Mouse (Mus musculus): ENCODE measurements around the gene Atp11a. TPM values are rescaled to one million over a fixed set of nuclear protein-coding genes. Genes with fewer than 3 reads are reported as not detected.
A peak's percentile ranks its signal among the peaks of the same experiment; 100 is the strongest.

The Atp11a gene
- polyA plus RNA-seq, 1 experiment from 2014 or later: 15.6 TPM

- Histone ChIP-seq H3K9ac (ENCODE audit: low read depth, low read length) (no peak overlapping the region), H3K27me3 (ENCODE audit: control insufficient read depth, insufficient read depth, low read length) (no peaks in the 10 kb centered on the region), H3K4me2 (no peak overlapping the region), H3K4me1 (ENCODE audit: control insufficient read depth, insufficient read depth, low read length) (peaks cover 13% of the 10 kb centered on the region), H3K36me3 (ENCODE audit: control insufficient read depth, insufficient read depth, low read length) (no peaks in the 10 kb centered on the region), H3K4me3 (ENCODE audit: low read depth, low read length) (no peak overlapping the region), H3K27ac (ENCODE audit: low read depth, low read length) (no peak overlapping the region), H3K9me3 (replicated peaks; ENCODE audit: control insufficient read depth, low read length) (no peaks in the 10 kb centered on the region)
- no peak for ATAC-seq (replicated peaks; ENCODE audit: insufficient number of reproducible peaks, low FRiP score, low TSS enrichment)
- 87% methylated on average over 9 of the region's 9 CpGs for WGBS (ENCODE audit: insufficient replicate concordance)
Measured at GRCm38 (mm10) chr8:12788695-12789094, 31.9 kb downstream of the Atp11a start.

DNA sequence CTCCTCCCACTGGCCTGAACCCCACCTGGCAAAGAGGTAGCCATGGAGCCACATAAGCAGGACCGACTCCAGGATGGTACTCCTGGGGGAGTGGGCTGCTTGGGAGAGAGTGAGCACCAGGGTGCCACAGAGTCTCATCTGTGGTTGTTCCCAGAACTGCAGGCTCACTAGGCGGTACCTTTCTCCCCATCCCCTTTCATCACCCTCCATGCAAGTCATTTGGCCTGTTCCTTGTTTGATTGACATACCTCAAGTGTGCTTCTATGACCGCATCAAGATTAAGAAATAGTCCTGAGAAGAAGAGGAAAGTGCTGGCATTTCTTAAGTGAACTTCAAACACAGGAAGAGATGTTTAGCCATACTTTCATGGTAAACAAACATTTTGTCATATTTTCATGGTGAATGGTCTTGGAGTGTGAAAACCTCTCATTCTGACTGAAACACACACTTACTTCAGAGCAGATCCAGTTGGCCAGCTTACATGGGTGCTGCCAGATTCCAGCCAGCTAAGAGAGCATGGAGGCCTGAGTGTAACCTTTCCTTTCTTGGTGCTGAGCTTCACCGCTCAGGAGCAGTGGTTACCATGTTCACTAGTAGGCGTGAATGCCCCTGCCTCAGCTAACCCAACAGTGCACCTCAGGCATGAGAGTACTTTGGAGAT, 38.3 kb downstream of the Atp11a start:
- 79% methylated on average over 5 of the region's 5 CpGs for WGBS (ENCODE audit: insufficient replicate concordance)
- no peak overlapping the region for H3K9ac ChIP-seq (ENCODE audit: low read depth, low read length)

GRCm38 (mm10) chr8:12799099-12799498, 42.3 kb downstream of the Atp11a start:
- Histone ChIP-seq H3K4me2 (no peak overlapping the region), H3K36me3 (ENCODE audit: control insufficient read depth, insufficient read depth, low read length) (no peaks in the 10 kb centered on the region), H3K4me1 (ENCODE audit: control insufficient read depth, insufficient read depth, low read length) (peaks cover 39% of the 10 kb centered on the region), H3K9me3 (replicated peaks; ENCODE audit: control insufficient read depth, low read length) (no peaks in the 10 kb centered on the region), H3K27ac (ENCODE audit: low read depth, low read length) (no peak overlapping the region), H3K27me3 (ENCODE audit: control insufficient read depth, insufficient read depth, low read length) (no peaks in the 10 kb centered on the region), H3K9ac (ENCODE audit: low read depth, low read length) (no peak overlapping the region), H3K4me3 (ENCODE audit: low read depth, low read length) (no peak overlapping the region)
- no peak for ATAC-seq (replicated peaks; ENCODE audit: insufficient number of reproducible peaks, low FRiP score, low TSS enrichment)
- 65% methylated on average over 6 of the region's 6 CpGs for WGBS (ENCODE audit: insufficient replicate concordance)

More for the DNA sequence above, 38.3 kb downstream of the Atp11a start:
- no peak overlapping the region for H3K4me3 ChIP-seq (ENCODE audit: low read depth, low read length)
- H3K27ac ChIP-seq (ENCODE audit: low read depth, low read length): no peak overlapping the region
- H3K4me1 ChIP-seq (ENCODE audit: control insufficient read depth, insufficient read depth, low read length): peaks cover 15% of the 10 kb centered on the region
- no peaks in the 10 kb centered on the region for H3K36me3 ChIP-seq (ENCODE audit: control insufficient read depth, insufficient read depth, low read length)
- no peak overlapping the region for H3K4me2 ChIP-seq
- H3K9me3 ChIP-seq (replicated peaks; ENCODE audit: control insufficient read depth, low read length): no peaks in the 10 kb centered on the region
- H3K27me3 ChIP-seq (ENCODE audit: control insufficient read depth, insufficient read depth, low read length): no peaks in the 10 kb centered on the region
- ATAC-seq (replicated peaks; ENCODE audit: insufficient number of reproducible peaks, low FRiP score, low TSS enrichment): no peak

GRCm38 (mm10) chr8:12799832-12800231, 43.0 kb downstream of the Atp11a start:
- Histone ChIP-seq H3K9ac (ENCODE audit: low read depth, low read length) (no peak overlapping the region), H3K4me3 (ENCODE audit: low read depth, low read length) (no peak overlapping the region), H3K27me3 (ENCODE audit: control insufficient read depth, insufficient read depth, low read length) (no peaks in the 10 kb centered on the region), H3K27ac (ENCODE audit: low read depth, low read length) (no peak overlapping the region), H3K9me3 (replicated peaks; ENCODE audit: control insufficient read depth, low read length) (no peaks in the 10 kb centered on the region), H3K4me2 (no peak overlapping the region), H3K4me1 (ENCODE audit: control insufficient read depth, insufficient read depth, low read length) (peaks cover 39% of the 10 kb centered on the region), H3K36me3 (ENCODE audit: control insufficient read depth, insufficient read depth, low read length) (no peaks in the 10 kb centered on the region)
- ATAC-seq (replicated peaks; ENCODE audit: insufficient number of reproducible peaks, low FRiP score, low TSS enrichment): no peak
- 48% methylated on average over 6 of the region's 6 CpGs for WGBS (ENCODE audit: insufficient replicate concordance)

- 71% methylated on average over 2 of the region's 2 CpGs for WGBS (ENCODE audit: insufficient replicate concordance)
- no peak overlapping the region for H3K4me3 ChIP-seq (ENCODE audit: low read depth, low read length)
- no peak overlapping the region for H3K4me2 ChIP-seq
- H3K36me3 ChIP-seq (ENCODE audit: control insufficient read depth, insufficient read depth, low read length): no peaks in the 10 kb centered on the region
- peak overlapping the region; percentile 8; the same call in 1 of the 2 replicates for H3K9ac ChIP-seq (ENCODE audit: low read depth, low read length)
- no peaks in the 10 kb centered on the region for H3K9me3 ChIP-seq (replicated peaks; ENCODE audit: control insufficient read depth, low read length)
- no peaks in the 10 kb centered on the region for H3K27me3 ChIP-seq (ENCODE audit: control insufficient read depth, insufficient read depth, low read length)
- no peak for ATAC-seq (replicated peaks; ENCODE audit: insufficient number of reproducible peaks, low FRiP score, low TSS enrichment)
- H3K27ac ChIP-seq (ENCODE audit: low read depth, low read length): no peak overlapping the region
- H3K4me1 ChIP-seq (ENCODE audit: control insufficient read depth, insufficient read depth, low read length): peaks cover 39% of the 10 kb centered on the region
Measured at GRCm38 (mm10) chr8:12800246-12800645, 43.4 kb downstream of the Atp11a start.

- 67% methylated on average over 10 of the region's 10 CpGs for WGBS (ENCODE audit: insufficient replicate concordance)
- H3K36me3 ChIP-seq (ENCODE audit: control insufficient read depth, insufficient read depth, low read length): no peaks in the 10 kb centered on the region; the same call in 1 of the 2 replicates
- H3K27me3 ChIP-seq (ENCODE audit: control insufficient read depth, insufficient read depth, low read length): no peaks in the 10 kb centered on the region
- no peak overlapping the region for H3K4me2 ChIP-seq
- no peaks in the 10 kb centered on the region for H3K9me3 ChIP-seq (replicated peaks; ENCODE audit: control insufficient read depth, low read length)
- H3K9ac ChIP-seq (ENCODE audit: low read depth, low read length): no peak overlapping the region
- ATAC-seq (replicated peaks; ENCODE audit: insufficient number of reproducible peaks, low FRiP score, low TSS enrichment): no peak
- peaks cover 37% of the 10 kb centered on the region for H3K4me1 ChIP-seq (ENCODE audit: control insufficient read depth, insufficient read depth, low read length)
- no peak overlapping the region for H3K4me3 ChIP-seq (ENCODE audit: low read depth, low read length)
- no peak overlapping the region for H3K27ac ChIP-seq (ENCODE audit: low read depth, low read length)
Measured at GRCm38 (mm10) chr8:12801586-12801985, 44.8 kb downstream of the Atp11a start.

GRCm38 (mm10) chr8:12803121-12803520, 46.3 kb downstream of the Atp11a start:
- Histone ChIP-seq H3K4me1 (ENCODE audit: control insufficient read depth, insufficient read depth, low read length) (peaks cover 40% of the 10 kb centered on the region), H3K27me3 (ENCODE audit: control insufficient read depth, insufficient read depth, low read length) (no peaks in the 10 kb centered on the region), H3K27ac (ENCODE audit: low read depth, low read length) (no peak overlapping the region), H3K4me3 (ENCODE audit: low read depth, low read length) (no peak overlapping the region), H3K4me2 (no peak overlapping the region), H3K36me3 (ENCODE audit: control insufficient read depth, insufficient read depth, low read length) (no peaks in the 10 kb centered on the region; the same call in 1 of the 2 replicates), H3K9me3 (replicated peaks; ENCODE audit: control insufficient read depth, low read length) (no peaks in the 10 kb centered on the region), H3K9ac (ENCODE audit: low read depth, low read length) (no peak overlapping the region)
- WGBS (ENCODE audit: insufficient replicate concordance): 79% methylated on average over 10 of the region's 10 CpGs
- ATAC-seq (replicated peaks; ENCODE audit: insufficient number of reproducible peaks, low FRiP score, low TSS enrichment): no peak

DNA sequence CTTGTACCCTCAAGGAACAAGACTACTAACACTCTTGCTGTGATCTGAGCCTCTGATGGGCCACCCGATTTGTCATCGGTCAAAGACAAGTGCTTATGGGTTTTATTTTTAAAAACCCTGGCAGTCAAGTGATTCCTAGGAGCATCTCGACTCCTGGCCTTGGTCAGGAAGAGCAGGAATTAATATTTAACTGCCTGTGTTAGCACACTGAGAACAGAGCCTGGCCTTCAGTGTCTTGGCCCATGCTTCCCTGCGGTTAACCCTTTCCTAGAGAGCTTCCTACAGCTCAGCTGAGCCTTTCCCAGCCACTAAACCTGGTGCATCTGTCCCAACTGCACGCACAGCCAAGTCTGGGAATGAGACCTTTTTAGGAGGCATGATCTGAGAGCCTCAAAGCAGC, 48.1 kb downstream of the Atp11a start:
- no peak overlapping the region for H3K4me2 ChIP-seq
- no peaks in the 10 kb centered on the region; the same call in 1 of the 2 replicates for H3K36me3 ChIP-seq (ENCODE audit: control insufficient read depth, insufficient read depth, low read length)
- no peak overlapping the region for H3K9ac ChIP-seq (ENCODE audit: low read depth, low read length)
- 79% methylated on average over 5 of the region's 5 CpGs for WGBS (ENCODE audit: insufficient replicate concordance)
- no peak overlapping the region for H3K27ac ChIP-seq (ENCODE audit: low read depth, low read length)
- H3K9me3 ChIP-seq (replicated peaks; ENCODE audit: control insufficient read depth, low read length): no peaks in the 10 kb centered on the region
- no peaks in the 10 kb centered on the region for H3K27me3 ChIP-seq (ENCODE audit: control insufficient read depth, insufficient read depth, low read length)
- H3K4me1 ChIP-seq (ENCODE audit: control insufficient read depth, insufficient read depth, low read length): peaks cover 33% of the 10 kb centered on the region
- H3K4me3 ChIP-seq (ENCODE audit: low read depth, low read length): no peak overlapping the region
- no peak for ATAC-seq (replicated peaks; ENCODE audit: insufficient number of reproducible peaks, low FRiP score, low TSS enrichment)

GRCm38 (mm10) chr8:12805569-12805968, 48.8 kb downstream of the Atp11a start:
- no peak overlapping the region for H3K4me2 ChIP-seq
- H3K27me3 ChIP-seq (ENCODE audit: control insufficient read depth, insufficient read depth, low read length): no peaks in the 10 kb centered on the region
- no peak overlapping the region for H3K9ac ChIP-seq (ENCODE audit: low read depth, low read length)
- no peak overlapping the region for H3K27ac ChIP-seq (ENCODE audit: low read depth, low read length)
- H3K36me3 ChIP-seq (ENCODE audit: control insufficient read depth, insufficient read depth, low read length): no peaks in the 10 kb centered on the region; the same call in 1 of the 2 replicates
- H3K4me1 ChIP-seq (ENCODE audit: control insufficient read depth, insufficient read depth, low read length): peaks cover 28% of the 10 kb centered on the region
- no peaks in the 10 kb centered on the region for H3K9me3 ChIP-seq (replicated peaks; ENCODE audit: control insufficient read depth, low read length)
- no peak overlapping the region for H3K4me3 ChIP-seq (ENCODE audit: low read depth, low read length)
- ATAC-seq (replicated peaks; ENCODE audit: insufficient number of reproducible peaks, low FRiP score, low TSS enrichment): no peak
- 79% methylated on average over 4 of the region's 4 CpGs for WGBS (ENCODE audit: insufficient replicate concordance)
